Mouse (Mus musculus) G1E (cell line): ENCODE data around the gene Pgm3.

Experiments used
- CTCF ChIP-seq: IDR thresholded peaks from 2 replicates; pipeline ENCODE4 v1.5.1; 2012; ENCODE audit warnings: low read depth, low read length, inconsistent platforms, mixed read lengths
- GATA1 ChIP-seq: IDR thresholded peaks from 2 replicates; pipeline ENCODE4 v1.6.1; 2012; ENCODE audit warnings: borderline replicate concordance, low read length, inconsistent platforms, mixed read lengths
- POLR2AphosphoS5 ChIP-seq: IDR thresholded peaks from 2 replicates; pipeline ENCODE4 v1.6.1; 2012; ENCODE audit warnings: low read depth, low read length, inconsistent platforms; ENCODE audit not compliant: insufficient replicate concordance

GRCm38 (mm10) chr9:86619341-86620139 is 47.9 kb upstream of the Pgm3 start:
- TF ChIP-seq GATA1 = no peak
- no peak for TF ChIP-seq CTCF
- TF ChIP-seq POLR2AphosphoS5 = no peak
